Mouse (Mus musculus) stomach, embryonic 14.5 days (tissue): ENCODE data around the gene Ccdc86. TPM values are rescaled to one million over a fixed set of nuclear protein-coding genes. Genes with fewer than 3 reads are reported as not detected.

Source experiments
- ATAC-seq: fragments of 200-750 bp; cut with Nextera tagmentation; 2 replicates; pipeline ENCODE4 v1.8.0; 2017; ENCODE audit warnings: low read depth, moderate TSS enrichment; ENCODE audit not compliant: insufficient number of reproducible peaks, insufficient read depth, low FRiP score
- H3K27ac ChIP-seq: fragments of 300-500 bp; sonication (generic); 2 replicates; pipeline ENCODE4 v1.5.1; 2014; ENCODE audit warnings: mild to moderate bottlenecking, low read length, moderate library complexity, mixed read lengths
- H3K27me3 ChIP-seq: fragments of 300-500 bp; sonication (generic); 2 replicates; pipeline ENCODE4 v1.6.1; 2014; ENCODE audit warnings: low read length, control low read depth, mixed read lengths; ENCODE audit not compliant: control insufficient read depth, insufficient read depth
- H3K36me3 ChIP-seq: fragments of 300-500 bp; sonication (generic); 2 replicates; pipeline ENCODE4 v1.6.1; 2014; ENCODE audit warnings: mild to moderate bottlenecking, control low read depth, low read length, moderate library complexity, mixed read lengths; ENCODE audit not compliant: control insufficient read depth, insufficient read depth
- H3K4me1 ChIP-seq: fragments of 300-500 bp; sonication (generic); 2 replicates; pipeline ENCODE4 v1.6.1; 2014; ENCODE audit warnings: low read length, control low read depth, mixed read lengths; ENCODE audit not compliant: control insufficient read depth, insufficient read depth
- H3K4me2 ChIP-seq: fragments of 300-500 bp; sonication (generic); replicated peaks from 2 replicates; pipeline ENCODE4 v1.6.1; 2014; ENCODE audit warnings: low read depth, low read length, control low read depth
- H3K4me3 ChIP-seq: fragments of 300-500 bp; sonication (generic); 2 replicates; pipeline ENCODE4 v1.5.1; 2014; ENCODE audit warnings: low read depth, low read length, control low read depth
- H3K9ac ChIP-seq: fragments of 300-500 bp; sonication (generic); replicated peaks from 2 replicates; pipeline ENCODE4 v1.6.1; 2014; ENCODE audit warnings: low read depth, mild to moderate bottlenecking, control low read depth, low read length, moderate library complexity, mixed read lengths
- H3K9me3 ChIP-seq: fragments of 300-500 bp; sonication (generic); 2 replicates; pipeline ENCODE4 v1.6.1; 2016; ENCODE audit warnings: low read depth, low read length, control low read depth; ENCODE audit not compliant: control insufficient read depth
- WGBS: fragments of 180-500 bp; shearing (Covaris S2); extraction: QIAGEN DNeasy Blood & Tissue Kit; methylation state at CpG from one replicate; pipeline ENCODE4 v1.1.7; 2014; 5-methylcytosine and 5-hydroxymethylcytosine counted together
- polyA plus RNA-seq: library from polyadenylated mRNA; unstranded; fragments of >200 nt; fragmentation: Nextera tagmentation; extraction: Ambion mirVana; gene quantifications from 2 replicates; pipeline ENCODE4 v1.2.1, GENCODE M21; 2014

Ccdc86 gene
- polyA plus RNA-seq, 1 experiment from 2014 or later = 24.6 TPM

DNA sequence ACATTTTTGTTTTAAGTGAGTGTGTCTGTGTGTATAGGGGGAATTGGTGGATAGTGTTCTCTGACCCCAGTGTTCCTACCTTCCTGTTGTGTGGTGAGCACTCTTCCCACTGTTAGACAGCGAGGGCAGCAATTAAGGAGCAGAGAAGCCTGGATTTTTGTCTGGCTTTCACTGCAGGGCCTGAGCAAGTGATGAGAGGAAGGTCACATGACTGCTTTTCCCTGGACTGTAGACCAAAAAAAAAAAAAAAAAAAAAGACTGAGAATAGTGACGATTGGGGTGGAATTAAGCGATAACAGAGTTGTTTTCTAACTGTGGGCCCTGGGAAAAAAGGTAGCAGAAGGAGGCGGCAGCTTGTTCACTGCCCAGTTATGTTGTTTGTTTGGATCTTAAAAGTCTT is 22.4 kb downstream of the Ccdc86 start:
- WGBS = 60% methylated on average over 4 of the region's 4 CpGs
- no peaks in the 10 kb centered on the region for H3K36me3 ChIP-seq
- H3K9ac ChIP-seq = no peak overlapping the region
- H3K27me3 ChIP-seq = no peaks in the 10 kb centered on the region
- H3K4me3 ChIP-seq = no peak overlapping the region
- H3K9me3 ChIP-seq = no peaks in the 10 kb centered on the region; the same call in 1 of the 2 replicates
- H3K4me2 ChIP-seq = no peak overlapping the region
- no peak overlapping the region for H3K27ac ChIP-seq
- H3K4me1 ChIP-seq = peaks cover 4% of the 10 kb centered on the region; the same call in 1 of the 2 replicates
- no peak for ATAC-seq

DNA sequence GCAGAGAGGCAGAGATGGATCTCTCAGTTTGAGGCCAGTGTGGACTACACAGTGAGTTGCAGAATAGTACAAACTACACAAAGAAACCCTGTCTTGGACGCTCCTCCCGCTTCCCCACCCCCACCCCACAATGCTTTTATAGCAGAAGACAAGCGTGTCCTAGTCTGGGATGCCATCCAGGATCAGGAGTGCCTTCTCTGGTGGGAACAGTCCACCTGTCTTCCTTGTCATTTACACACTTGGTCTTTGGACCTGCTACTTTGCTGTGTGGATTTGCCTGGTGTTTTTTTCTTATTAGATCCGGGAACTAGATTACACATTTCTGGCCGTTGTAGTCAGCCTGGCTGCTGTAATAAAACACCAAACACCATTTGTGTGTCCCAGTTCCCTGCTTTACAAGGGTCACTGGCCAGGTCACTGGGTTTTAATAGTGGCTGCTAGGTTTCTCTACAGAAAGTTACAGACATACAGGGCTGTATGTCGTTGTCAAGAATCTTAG is 22.9 kb downstream of the Ccdc86 start:
- Histone ChIP-seq H3K27me3 (no peaks in the 10 kb centered on the region), H3K9me3 (no peaks in the 10 kb centered on the region; the same call in 1 of the 2 replicates), H3K4me2 (no peak overlapping the region), H3K27ac (no peak overlapping the region), H3K36me3 (no peaks in the 10 kb centered on the region), H3K9ac (no peak overlapping the region), H3K4me1 (peaks cover 4% of the 10 kb centered on the region; the same call in 1 of the 2 replicates), H3K4me3 (no peak overlapping the region)
- ATAC-seq = no peak
- 53% methylated on average over 6 of the region's 6 CpGs for WGBS

DNA sequence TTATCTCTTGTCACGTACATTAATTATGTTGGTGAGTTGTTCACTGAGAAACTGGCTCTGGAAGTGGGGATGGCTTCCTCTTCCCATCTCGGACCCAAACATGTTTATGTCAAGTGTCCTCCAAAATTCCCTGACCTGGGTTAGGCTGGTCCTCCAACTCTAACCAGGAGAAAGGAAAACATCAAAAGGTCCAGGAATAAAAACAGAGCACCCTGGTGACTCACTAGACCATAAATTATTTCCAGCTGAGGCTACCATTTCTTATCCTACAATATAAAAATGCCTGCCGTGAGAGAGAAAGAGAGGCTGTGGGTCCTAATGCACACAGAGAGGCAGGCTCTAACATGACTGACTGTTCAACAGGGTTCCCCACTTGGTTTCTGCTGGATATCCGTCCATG is 24.8 kb downstream of the Ccdc86 start:
- ATAC-seq = no peak
- Histone ChIP-seq H3K9ac (no peak overlapping the region), H3K36me3 (no peaks in the 10 kb centered on the region), H3K9me3 (no peaks in the 10 kb centered on the region; the same call in 1 of the 2 replicates), H3K27ac (no peak overlapping the region), H3K27me3 (no peaks in the 10 kb centered on the region), H3K4me2 (no peak overlapping the region), H3K4me1 (peaks cover 4% of the 10 kb centered on the region; the same call in 1 of the 2 replicates), H3K4me3 (no peak overlapping the region)
- 37% methylated on average over 4 of the region's 4 CpGs for WGBS

DNA sequence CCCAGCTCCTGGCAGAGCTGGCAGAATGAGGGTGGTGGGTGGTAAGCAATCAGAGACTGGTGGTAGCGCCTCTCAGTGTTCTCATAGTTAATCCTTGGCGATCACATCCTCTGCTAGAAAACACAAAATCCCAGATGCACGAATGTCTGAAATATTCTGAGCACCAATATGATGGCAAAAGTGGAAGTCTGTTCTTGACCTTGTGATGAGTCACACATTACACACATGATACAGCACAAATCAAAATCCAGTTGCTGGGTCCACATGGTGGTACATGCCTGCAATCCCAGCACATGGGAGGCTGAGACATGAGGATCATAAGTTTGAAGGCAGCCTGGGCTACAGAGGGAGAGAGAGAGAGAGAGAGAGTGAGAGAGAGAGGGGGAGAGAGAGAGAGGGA is 28.0 kb downstream of the Ccdc86 start:
- WGBS = 70% methylated on average over 3 of the region's 3 CpGs
- H3K4me3 ChIP-seq = no peak overlapping the region
- ATAC-seq = no peak
- H3K4me1 ChIP-seq = peaks cover 4% of the 10 kb centered on the region; the same call in 1 of the 2 replicates
- H3K4me2 ChIP-seq = no peak overlapping the region
- no peaks in the 10 kb centered on the region for H3K27me3 ChIP-seq
- H3K27ac ChIP-seq = no peak overlapping the region
- no peaks in the 10 kb centered on the region for H3K36me3 ChIP-seq
- no peak overlapping the region for H3K9ac ChIP-seq
- H3K9me3 ChIP-seq = no peaks in the 10 kb centered on the region

DNA sequence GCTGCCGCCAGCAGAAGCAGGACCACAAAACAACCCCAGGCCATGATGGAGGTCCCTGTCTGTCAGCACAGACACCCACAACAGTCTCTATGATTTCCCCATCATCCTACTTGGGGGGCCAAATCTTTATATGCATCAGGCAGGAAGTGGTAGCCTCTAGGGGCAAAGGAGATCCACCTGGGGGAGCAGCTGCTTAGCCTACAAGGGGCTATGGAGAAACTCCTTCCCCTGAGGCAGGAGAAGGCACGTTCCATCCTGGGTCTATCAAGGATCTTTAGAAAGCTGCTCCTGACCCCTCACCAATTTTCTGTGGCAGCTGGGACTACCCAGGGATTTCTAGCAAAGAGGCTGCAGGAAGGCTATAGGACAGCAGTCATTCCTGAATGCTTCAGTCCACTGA is 28.5 kb downstream of the Ccdc86 start, which contains the start of gene Zp1:
TSS of gene Zp1 (minus strand) at position 101 of the 400 bp plus-strand sequence.
- Histone ChIP-seq H3K27me3 (no peaks in the 10 kb centered on the region), H3K36me3 (no peaks in the 10 kb centered on the region), H3K27ac (no peak within 1 kb of the TSS), H3K4me3 (no peak within 1 kb of the TSS), H3K4me2 (no peak within 1 kb of the TSS), H3K9ac (no peak within 1 kb of the TSS), H3K9me3 (no peaks in the 10 kb centered on the region), H3K4me1 (peaks cover 4% of the 10 kb centered on the region; the same call in 1 of the 2 replicates)
- 71% methylated on average over 2 of the region's 2 CpGs for WGBS
- no peak for ATAC-seq

DNA sequence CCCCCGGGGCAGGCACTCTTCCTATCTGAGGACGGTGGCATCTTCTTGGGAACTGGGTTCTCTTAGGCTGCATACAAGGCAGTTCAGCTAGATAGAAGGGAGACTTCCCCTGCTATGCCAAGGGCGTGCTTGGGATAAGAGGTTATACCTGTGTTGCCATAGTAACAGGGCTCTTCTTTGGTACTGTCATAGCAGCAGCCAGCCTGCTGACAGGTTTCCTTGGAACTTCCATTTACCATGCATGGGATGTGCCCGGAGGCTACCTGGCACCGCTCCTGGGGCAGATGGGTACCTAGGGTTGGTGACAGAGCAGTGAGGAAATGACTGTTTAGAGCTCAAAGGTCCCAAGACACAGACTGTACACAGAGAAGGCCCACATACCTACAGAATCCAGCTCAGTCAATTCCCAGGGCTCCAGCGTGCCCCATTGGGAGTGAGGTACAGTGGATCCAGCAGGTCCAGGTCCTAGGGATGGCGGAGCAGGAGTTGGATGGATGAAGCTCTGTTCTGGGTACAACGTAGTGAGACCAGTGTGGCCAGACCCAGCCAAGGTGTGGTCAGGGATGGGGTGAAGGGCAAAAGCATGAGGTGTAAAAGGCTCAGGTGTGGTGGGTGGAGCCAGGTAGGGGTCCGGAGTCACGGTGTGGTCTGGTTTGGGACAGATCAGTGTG is 30.6 kb downstream of the Ccdc86 start:
- H3K9me3 ChIP-seq = no peaks in the 10 kb centered on the region
- no peak overlapping the region for H3K4me3 ChIP-seq
- H3K36me3 ChIP-seq = no peaks in the 10 kb centered on the region
- H3K27me3 ChIP-seq = no peaks in the 10 kb centered on the region
- 88% methylated on average over 10 of the region's 10 CpGs for WGBS
- no peak for ATAC-seq
- H3K4me2 ChIP-seq = no peak overlapping the region
- H3K9ac ChIP-seq = no peak overlapping the region
- H3K27ac ChIP-seq = no peak overlapping the region
- no peaks in the 10 kb centered on the region for H3K4me1 ChIP-seq

DNA sequence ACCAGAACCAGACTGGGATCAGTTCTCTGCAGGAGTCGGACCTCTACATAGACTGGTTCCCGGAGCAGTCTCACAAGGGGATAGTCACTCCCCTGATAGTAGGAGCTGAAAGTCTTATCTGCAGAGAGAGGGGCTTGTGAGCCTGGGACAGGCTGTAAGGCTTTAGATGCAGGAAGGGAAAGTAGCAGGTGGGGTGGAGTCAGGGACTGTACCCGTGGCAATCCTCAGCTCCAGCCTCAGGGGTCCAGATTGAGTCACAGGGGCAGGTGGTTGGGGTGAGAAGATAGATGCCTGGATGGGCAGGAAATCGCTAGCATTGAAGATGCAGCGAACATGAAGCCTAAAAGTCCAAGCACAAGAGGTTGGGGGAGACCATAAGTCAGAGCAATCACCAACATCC is 32.6 kb downstream of the Ccdc86 start:
- no peak overlapping the region for H3K9ac ChIP-seq
- no peak overlapping the region for H3K4me2 ChIP-seq
- ATAC-seq = no peak
- no peaks in the 10 kb centered on the region for H3K9me3 ChIP-seq
- H3K27ac ChIP-seq = no peak overlapping the region
- H3K36me3 ChIP-seq = no peaks in the 10 kb centered on the region
- H3K4me3 ChIP-seq = no peak overlapping the region
- WGBS = 64% methylated on average over 5 of the region's 5 CpGs
- no peaks in the 10 kb centered on the region for H3K27me3 ChIP-seq
- H3K4me1 ChIP-seq = no peaks in the 10 kb centered on the region

DNA sequence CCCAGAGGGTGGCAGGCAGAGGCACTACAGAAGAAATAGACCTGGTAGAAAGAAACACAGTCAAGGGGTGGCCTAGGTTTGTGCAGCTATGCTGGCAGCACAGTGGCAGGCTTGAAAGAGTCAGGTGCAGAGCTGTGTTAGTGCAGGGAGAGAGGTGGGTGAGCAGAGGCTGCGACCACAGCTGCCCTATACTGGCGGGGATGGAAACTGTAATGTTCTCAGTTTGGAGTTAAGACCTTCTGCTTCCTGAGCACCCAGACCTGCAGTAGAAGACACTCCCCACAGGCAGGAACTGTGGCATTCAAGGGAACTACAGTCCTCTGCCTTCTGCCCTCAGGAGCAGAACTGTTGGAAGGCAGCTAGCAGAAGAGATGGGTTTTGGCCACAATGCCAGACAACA is 34.2 kb downstream of the Ccdc86 start:
- 75% methylated on average over 2 of the region's 2 CpGs for whole genome bisulfite sequencing
- Histone ChIP-seq H3K4me3 (no peak overlapping the region), H3K27me3 (no peaks in the 10 kb centered on the region), H3K36me3 (no peaks in the 10 kb centered on the region), H3K4me2 (no peak overlapping the region), H3K9ac (no peak overlapping the region), H3K27ac (no peak overlapping the region), H3K9me3 (no peaks in the 10 kb centered on the region), H3K4me1 (no peaks in the 10 kb centered on the region)
- ATAC-seq = no peak
